Mouse (Mus musculus) CH12.LX (cell line): ENCODE measurements around the gene Slc16a13. TPM values are rescaled to one million over a fixed set of nuclear protein-coding genes. Genes with fewer than 3 reads are reported as not detected.

Experiments
- DNase-seq: peaks from one replicate; pipeline ENCODE4 v3.0.0-alpha.2; 2013; ENCODE audit errors: extremely low read depth
- H3K27ac ChIP-seq: 2 replicates; pipeline ENCODE4 v1.5.1; 2012; ENCODE audit warnings: low read depth, mild to moderate bottlenecking, control low read depth, moderate library complexity; ENCODE audit not compliant: insufficient read depth
- H3K27me3 ChIP-seq: replicated peaks from 2 replicates; pipeline ENCODE3; 2012; ENCODE audit warnings: inconsistent platforms
- H3K36me3 ChIP-seq, 2 experiments: replicated peaks in 1 of 2; 2 replicates each; pipeline versions ENCODE3 to v1.6.1; 2012; ENCODE audit warnings: inconsistent platforms in 1 of 2, low read length in 1 of 2, mild to moderate bottlenecking in 1 of 2, mixed read lengths in 1 of 2, moderate library complexity in 1 of 2; ENCODE audit not compliant: control insufficient read depth in 1 of 2, insufficient read depth in 1 of 2
- H3K4me1 ChIP-seq, 2 experiments: 2 replicates each; pipeline ENCODE4 v1.6.1; 2012; ENCODE audit warnings: inconsistent platforms in 1 of 2, moderate library complexity in 1 of 2; ENCODE audit not compliant: insufficient read depth in 2 of 2, control insufficient read depth in 1 of 2
- H3K4me2 ChIP-seq: 2 replicates; pipeline ENCODE4 v1.6.1; 2012; ENCODE audit warnings: low read depth, mild to moderate bottlenecking, control low read depth; ENCODE audit not compliant: poor library complexity, insufficient read depth, severe bottlenecking
- H3K4me3 ChIP-seq, 3 experiments: fragments of 150-350 bp in 1 of 3; sonication (generic) in 1 of 3; replicated peaks in 1 of 3; 2 replicates each; pipeline versions ENCODE3 to v1.5.1; 2011 to 2012; ENCODE audit warnings: low read depth in 2 of 3, low read length in 2 of 3, mild to moderate bottlenecking in 2 of 3, moderate library complexity in 2 of 3, control low read depth in 1 of 3, improper control_type of control experiment in 1 of 3, inconsistent platforms in 1 of 3, mixed read lengths in 1 of 3; ENCODE audit not compliant: poor library complexity in 1 of 3
- H3K79me2 ChIP-seq: replicated peaks from 2 replicates; pipeline ENCODE4 v1.6.1; 2012; ENCODE audit warnings: mild to moderate bottlenecking, moderate library complexity; ENCODE audit not compliant: control insufficient read depth, poor library complexity, insufficient read depth, severe bottlenecking; ENCODE audit errors: extremely low read depth
- H3K9ac ChIP-seq: 2 replicates; pipeline ENCODE4 v1.6.1; 2012; ENCODE audit warnings: low read depth, mild to moderate bottlenecking, control low read depth, moderate library complexity; ENCODE audit not compliant: insufficient read depth
- H3K9me3 ChIP-seq: replicated peaks from 2 replicates; pipeline ENCODE3; 2012; ENCODE audit warnings: low read length, inconsistent platforms, mixed read lengths
- BHLHE40 ChIP-seq: IDR thresholded peaks from 2 replicates; pipeline ENCODE4 v1.6.1; 2011; ENCODE audit warnings: mild to moderate bottlenecking, low read depth, low read length, improper control_type of control experiment
- CHD2 ChIP-seq: IDR thresholded peaks from 2 replicates; pipeline ENCODE4 v1.6.1; 2011; ENCODE audit warnings: low read length, improper control_type of control experiment
- CTCF ChIP-seq, 2 experiments: IDR thresholded peaks in 1 of 2; conservative IDR thresholded peaks in 1 of 2; 2 replicates each; pipeline ENCODE4 v1.5.1; 2011 to 2012; ENCODE audit warnings: low read depth in 2 of 2, low read length in 2 of 2, improper control_type of control experiment in 1 of 2, inconsistent platforms in 1 of 2, mild to moderate bottlenecking in 1 of 2, moderate library complexity in 1 of 2
- ELF1 ChIP-seq: IDR thresholded peaks from 2 replicates; pipeline ENCODE4 v1.6.1; 2014; ENCODE audit warnings: low read depth, mild to moderate bottlenecking, inconsistent platforms, low read length, improper control_type of control experiment
- EP300 ChIP-seq: IDR thresholded peaks from 2 replicates; pipeline ENCODE4 v1.6.1; 2011; ENCODE audit warnings: low read length, improper control_type of control experiment
- GABPA ChIP-seq: IDR thresholded peaks from 2 replicates; pipeline ENCODE4 v1.6.1; 2012; ENCODE audit warnings: low read depth, low read length, improper control_type of control experiment, inconsistent platforms; ENCODE audit not compliant: insufficient replicate concordance
- HCFC1 ChIP-seq: IDR thresholded peaks from 2 replicates; pipeline ENCODE4 v1.6.1; 2012; ENCODE audit warnings: low read depth, mild to moderate bottlenecking, inconsistent platforms, low read length, improper control_type of control experiment
- IRF4 ChIP-seq: IDR thresholded peaks from 2 replicates; pipeline ENCODE4 v1.6.1; 2014; ENCODE audit warnings: low read depth, mild to moderate bottlenecking, inconsistent platforms, low read length, improper control_type of control experiment
- JUN ChIP-seq: IDR thresholded peaks from 2 replicates; pipeline ENCODE4 v1.6.1; 2011; ENCODE audit warnings: low read depth, mild to moderate bottlenecking, low read length, improper control_type of control experiment, moderate library complexity; ENCODE audit not compliant: insufficient read depth
- MYC ChIP-seq: IDR thresholded peaks from 2 replicates; pipeline ENCODE4 v1.6.1; 2011; ENCODE audit warnings: low read depth, mild to moderate bottlenecking, improper control_type of control experiment, low read length
- NELFE ChIP-seq: IDR thresholded peaks from 2 replicates; pipeline ENCODE4 v1.6.1; 2011; ENCODE audit warnings: low read depth, low read length, improper control_type of control experiment
- NRF1 ChIP-seq: IDR thresholded peaks from 2 replicates; pipeline ENCODE4 v1.6.1; 2014; ENCODE audit warnings: low read depth, mild to moderate bottlenecking, inconsistent platforms, low read length, improper control_type of control experiment, moderate library complexity
- POLR2A ChIP-seq: IDR thresholded peaks from 2 replicates; pipeline ENCODE4 v1.6.1; 2011; ENCODE audit warnings: low read depth, mild to moderate bottlenecking, improper control_type of control experiment, low read length
- SMC3 ChIP-seq: IDR thresholded peaks from 2 replicates; pipeline ENCODE4 v1.6.1; 2011; ENCODE audit warnings: low read depth, low read length, improper control_type of control experiment
- TBP ChIP-seq: conservative IDR thresholded peaks from 2 replicates; pipeline ENCODE4 v1.6.1; 2011; ENCODE audit warnings: low read depth, low read length, improper control_type of control experiment
- UBTF ChIP-seq: IDR thresholded peaks from 2 replicates; pipeline ENCODE4 v1.6.1; 2012; ENCODE audit warnings: low read depth, mild to moderate bottlenecking, inconsistent platforms, low read length, improper control_type of control experiment, moderate library complexity
- ZC3H11A ChIP-seq: IDR thresholded peaks from 2 replicates; pipeline ENCODE4 v1.6.1; 2012; ENCODE audit warnings: low read depth, mild to moderate bottlenecking, inconsistent platforms, low read length, improper control_type of control experiment
- ZMIZ1 ChIP-seq: IDR thresholded peaks from 2 replicates; pipeline ENCODE4 v1.6.1; 2012; ENCODE audit warnings: low read depth, mild to moderate bottlenecking, inconsistent platforms, low read length, improper control_type of control experiment
- ZNF384 ChIP-seq: IDR thresholded peaks from 2 replicates; pipeline ENCODE4 v1.6.1; 2012; ENCODE audit warnings: low read depth, low read length, improper control_type of control experiment, inconsistent platforms
- dilution Hi-C: fragments of 300-500 bp; cut with MboI; formaldehyde crosslinking; loops from 2 replicates; pipeline ENCODE4 v1.14.3; 2020; ENCODE audit warnings: low sequenced_read_pairs; ENCODE audit not compliant: extremely low pct_unique_long_range_greater_than_20kb, extremely low pct_ligation_motif_present
- in situ Hi-C: fragments of 300-500 bp; cut with MboI; formaldehyde crosslinking; loops from 3 replicates; pipeline ENCODE4 v1.14.3; 2019; ENCODE audit warnings: low sequenced_read_pairs, low pct_ligation_motif_present, low pct_unique_long_range_greater_than_20kb, mixed read lengths
- polyA plus RNA-seq: library from polyadenylated mRNA; unstranded; fragments of >175 nt; gene quantifications from 2 replicates; pipeline ENCODE4 v1.2.1, GENCODE M21; 2012; ENCODE audit warnings: low read depth; ENCODE audit not compliant: insufficient read length
- total RNA-seq, 2 experiments: library from RNA; depleted of rRNA; stranded (reverse); fragments of 300-350 nt in 1 of 2; fragments of >200 nt in 1 of 2; gene quantifications; 2 replicates each; pipeline ENCODE4 v1.2.3; 2012 to 2014

Gene Slc16a13
- total and polyA plus RNA-seq, 3 experiments: 8.4 to 19.0 (median 12.0) TPM

GRCm38 (mm10) chr11:70214856-70215209, 6.0 kb downstream of the Slc16a13 start:
- H3K9ac ChIP-seq: no peak overlapping the region

GRCm38 (mm10) chr11:70214191-70214855, 6.5 kb downstream of the Slc16a13 start:
- Histone ChIP-seq H3K4me1 (peaks cover 8 to 13% of the 10 kb centered on the region in 2 experiments; a peak in 3 of 4 replicates), H3K27ac (no peak overlapping the region), H3K79me2 (no peaks in the 10 kb centered on the region), H3K27me3 (no peaks in the 10 kb centered on the region), H3K9ac (no peak overlapping the region), H3K4me3 (no peak overlapping the region), H3K36me3 (peaks cover 5 to 48% of the 10 kb centered on the region in 2 experiments), H3K4me2 (no peak overlapping the region)
- in situ Hi-C loops (no loop called here), dilution Hi-C loops (no loop called here)
- DNase-seq: no peak
- no peak for TF ChIP-seq TBP
- no peak for TF ChIP-seq SMC3
- no peak for TF ChIP-seq POLR2A
- TF ChIP-seq ELF1: no peak
- TF ChIP-seq MYC: no peak
- no peak for TF ChIP-seq IRF4
- no peak for TF ChIP-seq JUN
- no peak for TF ChIP-seq CHD2
- no peak for TF ChIP-seq HCFC1
- TF ChIP-seq UBTF: no peak
- TF ChIP-seq BHLHE40: no peak
- TF ChIP-seq GABPA: no peak
- no peak for TF ChIP-seq NELFE
- no peak for TF ChIP-seq NRF1
- TF ChIP-seq ZMIZ1: no peak
- no peak for TF ChIP-seq ZNF384
- TF ChIP-seq EP300: no peak
- TF ChIP-seq, all 38 proteins: peak for 0
- no peaks in the 10 kb centered on the region for H3K9me3 ChIP-seq

More at GRCm38 (mm10) chr11:70214856-70215209, 6.0 kb downstream of the Slc16a13 start:
- no peak for TF ChIP-seq CTCF (conservative IDR thresholded peaks at IDR 0.05 in 1 of 2, IDR thresholded peaks at IDR 0.05 in 1 of 2; ENCODE audit: low read depth in 2 of 2, low read length in 2 of 2)
- TF ChIP-seq ZC3H11A: no peak
- no peak; the same call in 1 of the 2 replicates for TF ChIP-seq POLR2A
- TF ChIP-seq MYC: no peak
- dilution Hi-C loops: no loop called here
- Histone ChIP-seq H3K36me3 (peaks cover 5 to 48% of the 10 kb centered on the region in 2 experiments), H3K27ac (no peak overlapping the region), H3K9me3 (no peaks in the 10 kb centered on the region), H3K4me1 (peaks cover 9 to 18% of the 10 kb centered on the region in 2 experiments; a peak in 3 of 4 replicates), H3K4me3 (no peak overlapping the region), H3K79me2 (no peaks in the 10 kb centered on the region), H3K27me3 (no peaks in the 10 kb centered on the region), H3K4me2 (no peak overlapping the region)
- DNase-seq: no peak
- in situ Hi-C loops: no loop called here
